In genomic region chr6:64617417-64618135, GRCm38 (mm10) we compare ENCODE assay signal across 15 mouse cellular contexts.
DNase-seq lines count a peak whose midpoint lies in the region; ATAC-seq and TF ChIP-seq lines count a peak whose summit lies in the region.
"Had no signal": no experiment of that assay in that cellular context is flagged by ENCODE, and none has a peak within 500 bp of the region (broad histone marks: within the 10 kb centered on the region; RNA-seq: fewer than 3 reads in every experiment).

No protein-coding gene starts in this region.

- no peaks in the 10 kb centered on the region for H3K27me3 ChIP-seq in forebrain, embryonic 15.5 days
- no peaks in the 10 kb centered on the region for H3K27me3 ChIP-seq in forebrain, embryonic 12.5 days
- H3K27me3 ChIP-seq in kidney, adult 2 months (replicated peaks; ENCODE audit: control insufficient read depth, insufficient read depth, low read length): 0 out of 2 replicates have a peak, but pooled peaks cover 1% of the 10 kb centered on the region
- no peaks in the 10 kb centered on the region for H3K27me3 ChIP-seq in midbrain, embryonic 16.5 days (ENCODE audit: control insufficient read depth, insufficient read depth, low read depth, low read length)
- H3K27me3 ChIP-seq in midbrain, embryonic 10.5 days (ENCODE audit: low read depth, poor library complexity, severe bottlenecking): no peaks in the 10 kb centered on the region
- no peaks in the 10 kb centered on the region for H3K27me3 ChIP-seq in midbrain, postnatal 0 days (ENCODE audit: insufficient read depth, low read length)
- H3K27me3 ChIP-seq: intestine, embryonic 15.5 days; megakaryocyte, embryonic 14.5 days had no signal

- H3K4me1 ChIP-seq in forebrain, embryonic 15.5 days: peaks cover 6% of the 10 kb centered on the region; the same call in 1 of the 2 replicates
- peaks cover 8% of the 10 kb centered on the region; the same call in 1 of the 2 replicates for H3K4me1 ChIP-seq in forebrain, embryonic 12.5 days
- no peaks in the 10 kb centered on the region for H3K4me1 ChIP-seq in kidney, adult 2 months (ENCODE audit: control insufficient read depth, insufficient read depth, low read length)
- peaks cover 7% of the 10 kb centered on the region; the same call in 1 of the 2 replicates for H3K4me1 ChIP-seq in midbrain, embryonic 16.5 days (ENCODE audit: control insufficient read depth, insufficient read depth, low read length)
- H3K4me1 ChIP-seq in midbrain, embryonic 10.5 days: no peaks in the 10 kb centered on the region
- H3K4me1 ChIP-seq in midbrain, postnatal 0 days (ENCODE audit: insufficient read depth, low read length): 0 out of 2 replicates have a peak, but pooled peaks cover 3% of the 10 kb centered on the region
- H3K4me1 ChIP-seq: intestine, embryonic 15.5 days; megakaryocyte, embryonic 14.5 days had no signal

- no peaks in the 10 kb centered on the region for H3K36me3 ChIP-seq in forebrain, embryonic 15.5 days
- H3K36me3 ChIP-seq in forebrain, embryonic 12.5 days (replicated peaks): no peaks in the 10 kb centered on the region
- H3K36me3 ChIP-seq in kidney, adult 2 months (ENCODE audit: control insufficient read depth, insufficient read depth, low read length): no peaks in the 10 kb centered on the region
- no peaks in the 10 kb centered on the region for H3K36me3 ChIP-seq in midbrain, embryonic 16.5 days (ENCODE audit: control insufficient read depth, insufficient read depth, low read length)
- no peaks in the 10 kb centered on the region for H3K36me3 ChIP-seq in midbrain, embryonic 10.5 days
- no peaks in the 10 kb centered on the region for H3K36me3 ChIP-seq in midbrain, postnatal 0 days (ENCODE audit: insufficient read depth, low read length)
- H3K36me3 ChIP-seq: intestine, embryonic 15.5 days had no signal

- 0 out of 2 replicates have a peak, but pooled peaks have one; percentile 58 for ATAC-seq in forebrain, embryonic 15.5 days (replicated peaks)
- no peak for ATAC-seq in forebrain, embryonic 12.5 days (ENCODE audit: low FRiP score)
- ATAC-seq in midbrain, embryonic 16.5 days: peak; percentile 57; the same call in 1 of the 2 replicates
- no peak for ATAC-seq in midbrain, postnatal 0 days (ENCODE audit: low FRiP score)
- ATAC-seq: intestine, embryonic 15.5 days had no signal

- no peak overlapping the region for H3K27ac ChIP-seq in forebrain, embryonic 15.5 days (replicated peaks)
- no peak overlapping the region for H3K27ac ChIP-seq in forebrain, embryonic 12.5 days
- H3K27ac ChIP-seq in kidney, adult 2 months (ENCODE audit: insufficient read depth, low read depth, low read length): no peak overlapping the region
- H3K27ac ChIP-seq in midbrain, embryonic 16.5 days (ENCODE audit: low read length): peak overlapping the region; percentile 20; the same call in 1 of the 2 replicates
- no peak overlapping the region for H3K27ac ChIP-seq in midbrain, embryonic 10.5 days (replicated peaks)
- no peak overlapping the region for H3K27ac ChIP-seq in midbrain, postnatal 0 days (ENCODE audit: low read depth, low read length)
- H3K27ac ChIP-seq: intestine, embryonic 15.5 days had no signal

- H3K9ac ChIP-seq in forebrain, embryonic 15.5 days (replicated peaks): no peak overlapping the region
- no peak overlapping the region for H3K9ac ChIP-seq in forebrain, embryonic 12.5 days
- H3K9ac ChIP-seq in midbrain, embryonic 16.5 days (ENCODE audit: low read depth, low read length): no peak overlapping the region
- no peak overlapping the region for H3K9ac ChIP-seq in midbrain, postnatal 0 days (replicated peaks; ENCODE audit: low read length, poor library complexity, severe bottlenecking)
- H3K9ac ChIP-seq: intestine, embryonic 15.5 days had no signal

- WGBS in forebrain, embryonic 15.5 days: 45% methylated on average over 8 of the region's 8 CpGs
- 64% methylated on average over 8 of the region's 8 CpGs for WGBS in forebrain, embryonic 12.5 days
- 54% methylated on average over 8 of the region's 8 CpGs for WGBS in kidney, adult 2 months
- WGBS in midbrain, embryonic 16.5 days: 50% methylated on average over 8 of the region's 8 CpGs
- 83% methylated on average over 8 of the region's 8 CpGs for WGBS in midbrain, embryonic 10.5 days
- whole genome bisulfite sequencing in midbrain, postnatal 0 days: 41% methylated on average over 8 of the region's 8 CpGs

- peak; percentile 11 for DNase-seq in kidney, adult 2 months
- DNase-seq in kidney, adult 18-20 months: no peak
- DNase-seq in midbrain, embryonic 10.5 days (ENCODE audit: low spot score): no peak
- peak; percentile 41 for DNase-seq in midbrain, postnatal 0 days (ENCODE audit: low spot score)
- no peak for DNase-seq in frontal cortex, postnatal 10 days (ENCODE audit: low spot score in 2 of 2)
- DNase-seq: adrenal gland, postnatal 36 days; cerebellum, postnatal 36 days; kidney, postnatal 25 days; right cerebral cortex, postnatal 25 days; thymus, postnatal 36 days had no signal

- TF ChIP-seq POLR2A in kidney, adult 2 months (IDR thresholded peaks at IDR 0.05; ENCODE audit: low read depth, low read length): no peak

- H3K4me2 ChIP-seq in forebrain, embryonic 15.5 days (replicated peaks): no peak overlapping the region
- H3K4me2 ChIP-seq in forebrain, embryonic 12.5 days: no peak overlapping the region
- no peak overlapping the region for H3K4me2 ChIP-seq in midbrain, embryonic 16.5 days (ENCODE audit: low read length)
- H3K4me2 ChIP-seq in midbrain, postnatal 0 days (ENCODE audit: low read depth, low read length, poor library complexity, severe bottlenecking): no peak overlapping the region
- H3K4me2 ChIP-seq: intestine, embryonic 15.5 days had no signal

- TF ChIP-seq CTCF in kidney, adult 2 months (conservative IDR thresholded peaks at IDR 0.05; ENCODE audit: insufficient read depth, insufficient read length, low read depth, low read length): no peak
- no peak for TF ChIP-seq CTCF in midbrain, postnatal 0 days (IDR thresholded peaks at IDR 0.05)

- H3K4me3 ChIP-seq in forebrain, embryonic 15.5 days: no peak overlapping the region
- H3K4me3 ChIP-seq in forebrain, embryonic 12.5 days (replicated peaks): no peak overlapping the region
- no peak overlapping the region for H3K4me3 ChIP-seq in kidney, adult 2 months (ENCODE audit: insufficient read depth, low read depth, low read length)
- H3K4me3 ChIP-seq in midbrain, embryonic 16.5 days (ENCODE audit: low read depth, low read length): no peak overlapping the region
- H3K4me3 ChIP-seq in midbrain, embryonic 10.5 days: no peak overlapping the region
- H3K4me3 ChIP-seq in midbrain, postnatal 0 days (ENCODE audit: low read depth, low read length): no peak overlapping the region
- H3K4me3 ChIP-seq: intestine, embryonic 15.5 days; megakaryocyte, embryonic 14.5 days had no signal

- no peaks in the 10 kb centered on the region for H3K9me3 ChIP-seq in forebrain, embryonic 15.5 days
- no peaks in the 10 kb centered on the region for H3K9me3 ChIP-seq in forebrain, embryonic 12.5 days
- H3K9me3 ChIP-seq in midbrain, embryonic 16.5 days (replicated peaks; ENCODE audit: control insufficient read depth, low read length, poor library complexity, severe bottlenecking): no peaks in the 10 kb centered on the region
- H3K9me3 ChIP-seq in midbrain, embryonic 10.5 days (replicated peaks): no peaks in the 10 kb centered on the region
- no peaks in the 10 kb centered on the region for H3K9me3 ChIP-seq in midbrain, postnatal 0 days (ENCODE audit: low read length)
- H3K9me3 ChIP-seq: intestine, embryonic 15.5 days had no signal

Comparison
In these comparisons a context has a peak if more than half of its experiments do, and no peak if none do; other contexts are left out.
1. ATAC-seq: peak in forebrain, embryonic 15.5 days (single experiment) and midbrain, embryonic 16.5 days (single experiment); none in forebrain, embryonic 12.5 days (single experiment) and midbrain, postnatal 0 days (single experiment).
2. DNase-seq: peak in kidney, adult 2 months (single experiment) and midbrain, postnatal 0 days (single experiment); none in kidney, adult 18-20 months (single experiment), midbrain, embryonic 10.5 days (single experiment) and frontal cortex, postnatal 10 days (0 of 2).